Mouse (Mus musculus): Measurements from ENCODE around the gene Dek. TPM values are rescaled to one million over a fixed set of nuclear protein-coding genes. Genes with fewer than 3 reads are reported as not detected.

The Dek gene
- polyA plus RNA-seq (2015; fragmentation: Nextera tagmentation; extraction: Ambion mirVana) = 185 and 187 TPM in 2 replicates

- no peaks in the 10 kb centered on the region for H3K36me3 ChIP-seq (ENCODE audit: insufficient read depth, low read length)
- H3K9ac ChIP-seq (ENCODE audit: low read depth, low read length) = peak within 1 kb of the TSS; percentile 91
- peak; percentile 92 for ATAC-seq (replicated peaks; ENCODE audit: low FRiP score, low read depth)
- peak within 1 kb of the TSS; percentile 71 for H3K4me2 ChIP-seq (ENCODE audit: low read length)
- H3K27me3 ChIP-seq (ENCODE audit: insufficient read depth, low read length) = no peaks in the 10 kb centered on the region
- under 1% methylated on average over 119 of the region's 129 CpGs for whole genome bisulfite sequencing
- peak; percentile 96 for DNase-seq (ENCODE audit: low spot score)
- H3K9me3 ChIP-seq (replicated peaks; ENCODE audit: low read length) = no peaks in the 10 kb centered on the region
- peak within 1 kb of the TSS; percentile 83 for H3K4me3 ChIP-seq (replicated peaks; ENCODE audit: low read depth, low read length)
- TF ChIP-seq CTCF (IDR thresholded peaks at IDR 0.05; ENCODE audit: low read depth) = peak; percentile 52
- H3K27ac ChIP-seq = peak within 1 kb of the TSS; percentile 99
- H3K4me1 ChIP-seq (replicated peaks; ENCODE audit: insufficient read depth, low read length) = peaks cover 8% of the 10 kb centered on the region
These were observed at the start of gene Dek for GRCm38 (mm10) chr13:47105711-47106579. Dek (minus strand) TSS chr13:47106201.

- no peaks in the 10 kb centered on the region for H3K9me3 ChIP-seq (replicated peaks; ENCODE audit: low read length)
- DNase-seq (ENCODE audit: low spot score) = no peak
- ATAC-seq (replicated peaks; ENCODE audit: low FRiP score, low read depth) = no peak
- no peak overlapping the region for H3K9ac ChIP-seq (ENCODE audit: low read depth, low read length)
- H3K4me1 ChIP-seq (replicated peaks; ENCODE audit: insufficient read depth, low read length) = no peaks in the 10 kb centered on the region
- H3K36me3 ChIP-seq (ENCODE audit: insufficient read depth, low read length) = no peaks in the 10 kb centered on the region
- no peak for TF ChIP-seq CTCF (IDR thresholded peaks at IDR 0.05; ENCODE audit: low read depth)
- 62% methylated on average over 4 of the region's 4 CpGs for WGBS
- no peak overlapping the region for H3K4me3 ChIP-seq (replicated peaks; ENCODE audit: low read depth, low read length)
- no peaks in the 10 kb centered on the region for H3K27me3 ChIP-seq (ENCODE audit: insufficient read depth, low read length)
- no peak overlapping the region for H3K27ac ChIP-seq
- no peak overlapping the region for H3K4me2 ChIP-seq (ENCODE audit: low read length)
These were observed 48.9 kb upstream of the Dek start for GRCm38 (mm10) chr13:47154866-47155265.

GRCm38 (mm10) chr13:47153206-47153605, 47.2 kb upstream of the Dek start:
- H3K4me3 ChIP-seq (replicated peaks; ENCODE audit: low read depth, low read length) = no peak overlapping the region
- no peak for TF ChIP-seq CTCF (IDR thresholded peaks at IDR 0.05; ENCODE audit: low read depth)
- ATAC-seq (replicated peaks; ENCODE audit: low FRiP score, low read depth) = no peak
- no peak overlapping the region for H3K4me2 ChIP-seq (ENCODE audit: low read length)
- no peaks in the 10 kb centered on the region for H3K9me3 ChIP-seq (replicated peaks; ENCODE audit: low read length)
- H3K27ac ChIP-seq = no peak overlapping the region
- 79% methylated on average over 5 of the region's 5 CpGs for WGBS
- DNase-seq (ENCODE audit: low spot score) = no peak
- no peaks in the 10 kb centered on the region for H3K4me1 ChIP-seq (replicated peaks; ENCODE audit: insufficient read depth, low read length)
- H3K36me3 ChIP-seq (ENCODE audit: insufficient read depth, low read length) = no peaks in the 10 kb centered on the region
- no peak overlapping the region for H3K9ac ChIP-seq (ENCODE audit: low read depth, low read length)
- H3K27me3 ChIP-seq (ENCODE audit: insufficient read depth, low read length) = no peaks in the 10 kb centered on the region

- H3K4me1 ChIP-seq (replicated peaks; ENCODE audit: insufficient read depth, low read length) = no peaks in the 10 kb centered on the region
- WGBS = 37% methylated on average over 7 of the region's 7 CpGs
- no peak overlapping the region for H3K4me2 ChIP-seq (ENCODE audit: low read length)
- H3K27ac ChIP-seq = no peak overlapping the region
- no peak for ATAC-seq (replicated peaks; ENCODE audit: low FRiP score, low read depth)
- no peak overlapping the region for H3K4me3 ChIP-seq (replicated peaks; ENCODE audit: low read depth, low read length)
- no peaks in the 10 kb centered on the region for H3K27me3 ChIP-seq (ENCODE audit: insufficient read depth, low read length)
- H3K9me3 ChIP-seq (replicated peaks; ENCODE audit: low read length) = no peaks in the 10 kb centered on the region
- H3K36me3 ChIP-seq (ENCODE audit: insufficient read depth, low read length) = no peaks in the 10 kb centered on the region
- peak; percentile 94 for DNase-seq (ENCODE audit: low spot score)
- peak; percentile 85 for TF ChIP-seq CTCF (IDR thresholded peaks at IDR 0.05; ENCODE audit: low read depth)
- H3K9ac ChIP-seq (ENCODE audit: low read depth, low read length) = no peak overlapping the region
These were observed 46.4 kb upstream of the Dek start for GRCm38 (mm10) chr13:47152390-47152789.

- no peaks in the 10 kb centered on the region for H3K4me1 ChIP-seq (replicated peaks; ENCODE audit: insufficient read depth, low read length)
- H3K9me3 ChIP-seq (replicated peaks; ENCODE audit: low read length) = no peaks in the 10 kb centered on the region
- no peaks in the 10 kb centered on the region for H3K27me3 ChIP-seq (ENCODE audit: insufficient read depth, low read length)
- no peak overlapping the region for H3K4me2 ChIP-seq (ENCODE audit: low read length)
- DNase-seq (ENCODE audit: low spot score) (no peak), ATAC-seq (replicated peaks; ENCODE audit: low FRiP score, low read depth) (no peak)
- TF ChIP-seq CTCF (IDR thresholded peaks at IDR 0.05; ENCODE audit: low read depth) = no peak
- WGBS = 92% methylated on average over 14 of the region's 14 CpGs
- no peak overlapping the region for H3K27ac ChIP-seq
- H3K4me3 ChIP-seq (replicated peaks; ENCODE audit: low read depth, low read length) = no peak overlapping the region
- H3K9ac ChIP-seq (ENCODE audit: low read depth, low read length) = no peak overlapping the region
- H3K36me3 ChIP-seq (ENCODE audit: insufficient read depth, low read length) = no peaks in the 10 kb centered on the region
These were observed 45.1 kb upstream of the Dek start for GRCm38 (mm10) chr13:47151060-47151459.

- Histone ChIP-seq H3K4me1 (replicated peaks; ENCODE audit: insufficient read depth, low read length) (no peaks in the 10 kb centered on the region), H3K36me3 (ENCODE audit: insufficient read depth, low read length) (no peaks in the 10 kb centered on the region), H3K27me3 (ENCODE audit: insufficient read depth, low read length) (no peaks in the 10 kb centered on the region), H3K9ac (ENCODE audit: low read depth, low read length) (no peak overlapping the region), H3K27ac (no peak overlapping the region), H3K4me3 (replicated peaks; ENCODE audit: low read depth, low read length) (no peak overlapping the region), H3K4me2 (ENCODE audit: low read length) (no peak overlapping the region), H3K9me3 (replicated peaks; ENCODE audit: low read length) (no peaks in the 10 kb centered on the region)
- 96% methylated on average over 10 of the region's 10 CpGs for WGBS
- TF ChIP-seq CTCF (IDR thresholded peaks at IDR 0.05; ENCODE audit: low read depth) = no peak
- ATAC-seq (replicated peaks; ENCODE audit: low FRiP score, low read depth) (no peak), DNase-seq (ENCODE audit: low spot score) (no peak)
These were observed 44.0 kb upstream of the Dek start for GRCm38 (mm10) chr13:47149993-47150392.

All from kidney, postnatal 0 days (tissue).